In genomic region chr7:109703190-109704015, GRCm38 (mm10) we compare ENCODE assay signal across 8 mouse cellular contexts. TPM values are rescaled to one million over a fixed set of nuclear protein-coding genes. Genes with fewer than 3 reads are reported as not detected.
DNase-seq lines count a peak whose midpoint lies in the region; ATAC-seq lines count a peak whose summit lies in the region.

Gene St5 (minus strand): TSS chr7:109703605.
Gene Akip1 (plus strand): TSS chr7:109703690.

- H3K9ac ChIP-seq in forebrain, embryonic 11.5 days (ENCODE audit: low read length): peak within 1 kb of the TSS; percentile 77
- peak within 1 kb of the TSS; percentile 90 for H3K9ac ChIP-seq in heart, embryonic 16.5 days (ENCODE audit: low read length)
- peak within 1 kb of the TSS; percentile 76 for H3K9ac ChIP-seq in liver, embryonic 15.5 days
- H3K9ac ChIP-seq in neural tube, embryonic 12.5 days: peak within 1 kb of the TSS; percentile 63

- H3K4me2 ChIP-seq in forebrain, embryonic 11.5 days (ENCODE audit: low read depth, low read length, severe bottlenecking): peak within 1 kb of the TSS; percentile 60
- peak within 1 kb of the TSS; percentile 95 for H3K4me2 ChIP-seq in heart, embryonic 16.5 days (ENCODE audit: low read depth, low read length)
- H3K4me2 ChIP-seq in liver, embryonic 15.5 days: peak within 1 kb of the TSS; percentile 90
- H3K4me2 ChIP-seq in neural tube, embryonic 12.5 days (replicated peaks): peak within 1 kb of the TSS; percentile 75

- ATAC-seq in CD4-positive, CD25-positive, alpha-beta regulatory T cell, adult 4 months: peak; percentile 90
- ATAC-seq in forebrain, embryonic 11.5 days (replicated peaks; ENCODE audit: low FRiP score): peak; percentile 98
- peak; percentile 93 for ATAC-seq in heart, embryonic 16.5 days (replicated peaks; ENCODE audit: extremely low read depth, insufficient read depth, low FRiP score)
- peak; percentile 90 for ATAC-seq in liver, embryonic 15.5 days (ENCODE audit: insufficient read depth)
- peak; percentile 98 for ATAC-seq in neural tube, embryonic 12.5 days (ENCODE audit: low FRiP score, low read depth)

- H3K36me3 ChIP-seq in forebrain, embryonic 11.5 days (ENCODE audit: control insufficient read depth, insufficient read depth, low read length): no peaks in the 10 kb centered on the region
- H3K36me3 ChIP-seq in heart, embryonic 16.5 days (ENCODE audit: control insufficient read depth, insufficient read depth): peaks cover 3% of the 10 kb centered on the region; the same call in 1 of the 2 replicates
- peaks cover 12% of the 10 kb centered on the region for H3K36me3 ChIP-seq in liver, embryonic 15.5 days (replicated peaks)
- H3K36me3 ChIP-seq in neural tube, embryonic 12.5 days: 0 out of 2 replicates have a peak, but pooled peaks cover 2% of the 10 kb centered on the region

- H3K27me3 ChIP-seq in forebrain, embryonic 11.5 days (ENCODE audit: control insufficient read depth, insufficient read depth, low read length): 0 out of 2 replicates have a peak, but pooled peaks cover 4% of the 10 kb centered on the region
- H3K27me3 ChIP-seq in heart, embryonic 16.5 days (ENCODE audit: control insufficient read depth, insufficient read depth, low read length): no peaks in the 10 kb centered on the region
- peaks cover 8% of the 10 kb centered on the region for H3K27me3 ChIP-seq in liver, embryonic 15.5 days
- no peaks in the 10 kb centered on the region for H3K27me3 ChIP-seq in neural tube, embryonic 12.5 days (replicated peaks)

- DNase-seq in c-Kit-positive CD71-positive TER-119-negative erythroid progenitor cells, embryonic 14.5 days (ENCODE audit: low read depth): peak; percentile 87
- DNase-seq in forebrain, embryonic 11.5 days (ENCODE audit: low spot score): peak; percentile 99
- peak; percentile 96 to 99 for DNase-seq in kidney, postnatal 36 days
- peak; percentile 60 for DNase-seq in telencephalon, adult 2 months (ENCODE audit: low read depth, low spot score)

- under 1% methylated on average over 61 of the region's 61 CpGs for WGBS in forebrain, embryonic 11.5 days
- WGBS in heart, embryonic 16.5 days: under 1% methylated on average over 61 of the region's 61 CpGs
- under 1% methylated on average over 61 of the region's 61 CpGs for WGBS in liver, embryonic 15.5 days (ENCODE audit: insufficient replicate concordance)
- 1% methylated on average over 61 of the region's 61 CpGs for WGBS in neural tube, embryonic 12.5 days

- peak within 1 kb of the TSS; percentile 68 for H3K4me3 ChIP-seq in forebrain, embryonic 11.5 days (ENCODE audit: low read depth, low read length)
- H3K4me3 ChIP-seq in heart, embryonic 16.5 days (ENCODE audit: low read length): peak within 1 kb of the TSS; percentile 87
- H3K4me3 ChIP-seq in liver, embryonic 15.5 days (replicated peaks): peak within 1 kb of the TSS; percentile 68
- peak within 1 kb of the TSS; percentile 55 for H3K4me3 ChIP-seq in neural tube, embryonic 12.5 days

- H3K9me3 ChIP-seq in forebrain, embryonic 11.5 days (ENCODE audit: control insufficient read depth, low read length): no peaks in the 10 kb centered on the region
- no peaks in the 10 kb centered on the region for H3K9me3 ChIP-seq in heart, embryonic 16.5 days (replicated peaks; ENCODE audit: control insufficient read depth, low read length)
- no peaks in the 10 kb centered on the region for H3K9me3 ChIP-seq in liver, embryonic 15.5 days (replicated peaks)
- no peaks in the 10 kb centered on the region for H3K9me3 ChIP-seq in neural tube, embryonic 12.5 days

- H3K27ac ChIP-seq in forebrain, embryonic 11.5 days (ENCODE audit: low read depth, low read length): peak within 1 kb of the TSS; percentile 48; the same call in 1 of the 2 replicates
- peak within 1 kb of the TSS; percentile 77 for H3K27ac ChIP-seq in heart, embryonic 16.5 days (ENCODE audit: low read length)
- peak within 1 kb of the TSS; percentile 71 for H3K27ac ChIP-seq in liver, embryonic 15.5 days (replicated peaks)
- H3K27ac ChIP-seq in neural tube, embryonic 12.5 days: no peak within 1 kb of the TSS

- no peaks in the 10 kb centered on the region; the same call in 1 of the 2 replicates for H3K4me1 ChIP-seq in forebrain, embryonic 11.5 days (replicated peaks; ENCODE audit: control insufficient read depth, insufficient read depth, low read length)
- peaks cover 24% of the 10 kb centered on the region for H3K4me1 ChIP-seq in heart, embryonic 16.5 days (ENCODE audit: control insufficient read depth, insufficient read depth, low read length)
- peaks cover 38% of the 10 kb centered on the region for H3K4me1 ChIP-seq in liver, embryonic 15.5 days (replicated peaks)
- 0 out of 2 replicates have a peak, but pooled peaks cover 4% of the 10 kb centered on the region for H3K4me1 ChIP-seq in neural tube, embryonic 12.5 days

RNA-seq across cellular contexts. Expression of gene St5, which starts in this region (rescaled TPM):
- polyA plus RNA-seq in CD4-positive, CD25-positive, alpha-beta regulatory T cell, adult 4 months (2017; shearing (Covaris generic)): 1 to 10 TPM; 1.8 to 3.9 TPM
- 32.8 TPM in 2 replicates for polyA plus RNA-seq in forebrain, embryonic 11.5 days (2014; fragmentation: Nextera tagmentation; extraction: Ambion mirVana)
- polyA plus RNA-seq in heart, embryonic 16.5 days (2015; fragmentation: Nextera tagmentation; extraction: Ambion mirVana): 41.4 and 43.2 TPM in 2 replicates
- polyA plus RNA-seq in liver, embryonic 15.5 days (2015; fragmentation: Nextera tagmentation; extraction: Ambion mirVana): 20.1 and 24.8 TPM in 2 replicates
- polyA plus RNA-seq in neural tube, embryonic 12.5 days (2016; fragmentation: Nextera tagmentation; extraction: Ambion mirVana): 44.1 and 51.0 TPM in 2 replicates

RNA-seq across cellular contexts. Expression of gene Akip1, which starts in this region (rescaled TPM):
- polyA plus RNA-seq in CD4-positive, CD25-positive, alpha-beta regulatory T cell, adult 4 months (2017; shearing (Covaris generic)): 10 to 100 TPM; 28.6 to 32.8 TPM
- polyA plus RNA-seq in forebrain, embryonic 11.5 days (2014; fragmentation: Nextera tagmentation; extraction: Ambion mirVana): 18.3 and 19.6 TPM in 2 replicates
- 32.7 and 36.0 TPM in 2 replicates for polyA plus RNA-seq in heart, embryonic 16.5 days (2015; fragmentation: Nextera tagmentation; extraction: Ambion mirVana)
- 32.7 and 36.1 TPM in 2 replicates for polyA plus RNA-seq in liver, embryonic 15.5 days (2015; fragmentation: Nextera tagmentation; extraction: Ambion mirVana)
- 16.1 and 17.6 TPM in 2 replicates for polyA plus RNA-seq in neural tube, embryonic 12.5 days (2016; fragmentation: Nextera tagmentation; extraction: Ambion mirVana)
